Mouse (Mus musculus): ENCODE results near the gene Prpf6. TPM values are rescaled to one million over a fixed set of nuclear protein-coding genes. Genes with fewer than 3 reads are reported as not detected.
A peak's percentile ranks its signal among the peaks of the same experiment; 100 is the strongest.

Gene Prpf6
- total RNA-seq, 2 experiments from 2014 or later: 13.3 to 68.1 TPM

DNA sequence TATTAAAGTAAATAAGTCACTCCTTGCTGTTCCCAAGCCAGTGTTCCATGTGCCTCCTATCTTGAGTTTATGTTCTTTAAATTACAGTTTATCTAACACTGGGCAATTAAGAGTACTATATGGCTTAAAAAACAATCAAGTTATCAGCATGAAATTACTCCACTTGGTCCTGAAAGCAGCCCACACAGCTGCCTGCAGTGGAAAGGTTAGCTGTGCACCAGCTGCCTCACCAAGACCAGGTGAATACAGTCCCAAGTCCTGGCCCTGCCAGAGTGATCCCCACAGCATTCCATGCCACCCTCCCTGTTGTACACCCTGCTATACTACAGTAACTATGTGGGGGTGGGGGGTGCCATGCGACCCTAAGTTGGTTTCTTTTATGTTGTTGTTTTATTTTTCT, 61.9 kb downstream of the Prpf6 start:
- ATAC-seq (ENCODE audit: poor library complexity, severe bottlenecking): no peak

DNA sequence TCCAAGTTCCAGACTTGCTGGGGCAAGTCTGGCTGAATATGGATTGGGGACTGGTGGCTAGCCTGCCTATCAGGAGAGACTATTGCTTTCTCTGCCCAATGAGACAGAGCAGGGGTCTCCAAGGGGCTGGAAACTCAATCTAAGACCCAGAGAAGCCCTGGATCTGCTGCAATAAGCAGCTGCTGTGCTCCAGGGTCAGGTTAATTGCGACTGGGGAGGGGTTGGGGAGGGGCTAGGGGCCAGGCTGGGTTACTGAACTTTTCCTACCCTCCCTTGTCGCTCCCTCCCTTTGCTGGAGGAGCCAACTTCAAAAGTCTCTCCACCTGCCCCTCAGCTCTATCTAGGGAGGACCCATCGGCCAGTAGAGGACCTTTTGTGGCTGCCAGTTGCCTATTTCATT, 65.1 kb downstream of the Prpf6 start, which contains the start of gene Gm29797:
Gene Gm29797, plus strand, starts transcription at position 301 of the 400 bp plus-strand sequence.
- no peak for ATAC-seq (ENCODE audit: poor library complexity, severe bottlenecking)

DNA sequence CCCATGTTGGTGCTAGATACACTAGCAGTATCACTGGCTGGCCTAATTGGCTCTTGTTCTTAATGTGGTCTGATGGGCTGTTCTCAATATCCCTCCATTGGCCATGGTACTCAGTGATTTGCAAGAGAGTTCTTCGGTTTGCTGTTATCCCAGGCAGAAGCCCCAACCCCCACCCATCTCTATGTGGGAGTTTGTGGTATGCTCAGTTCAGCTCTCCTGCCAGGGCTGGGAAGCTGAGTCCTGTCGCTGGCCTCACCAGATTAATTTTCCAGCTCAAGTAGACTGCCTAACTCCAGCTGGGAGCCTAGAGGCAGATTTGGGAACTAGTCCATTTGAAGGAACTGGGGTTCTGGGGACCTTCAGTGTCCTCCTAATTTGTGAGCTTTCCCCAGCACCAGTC, 65.8 kb downstream of the Prpf6 start:
- ATAC-seq (ENCODE audit: poor library complexity, severe bottlenecking): no peak

DNA sequence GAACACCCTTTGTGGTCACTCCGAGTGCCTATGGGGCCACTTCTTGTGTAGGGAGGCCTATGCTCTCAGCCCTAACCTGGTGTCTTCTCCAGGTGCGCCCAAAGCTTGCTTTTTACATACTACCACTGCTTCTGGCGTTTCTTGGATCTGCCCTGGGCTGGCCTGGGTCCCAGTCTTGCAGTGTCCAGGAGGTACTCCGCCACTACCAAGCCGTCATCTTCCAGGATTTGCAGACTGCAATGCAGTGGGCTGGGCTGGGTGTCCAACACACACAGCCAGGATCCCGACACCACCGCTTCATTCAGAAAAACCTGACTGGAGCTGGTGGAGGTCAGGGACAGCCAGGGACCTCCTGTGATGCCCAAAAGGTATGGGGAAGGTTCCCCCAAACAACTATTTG, 66.9 kb downstream of the Prpf6 start:
- ATAC-seq (ENCODE audit: poor library complexity, severe bottlenecking): no peak

DNA sequence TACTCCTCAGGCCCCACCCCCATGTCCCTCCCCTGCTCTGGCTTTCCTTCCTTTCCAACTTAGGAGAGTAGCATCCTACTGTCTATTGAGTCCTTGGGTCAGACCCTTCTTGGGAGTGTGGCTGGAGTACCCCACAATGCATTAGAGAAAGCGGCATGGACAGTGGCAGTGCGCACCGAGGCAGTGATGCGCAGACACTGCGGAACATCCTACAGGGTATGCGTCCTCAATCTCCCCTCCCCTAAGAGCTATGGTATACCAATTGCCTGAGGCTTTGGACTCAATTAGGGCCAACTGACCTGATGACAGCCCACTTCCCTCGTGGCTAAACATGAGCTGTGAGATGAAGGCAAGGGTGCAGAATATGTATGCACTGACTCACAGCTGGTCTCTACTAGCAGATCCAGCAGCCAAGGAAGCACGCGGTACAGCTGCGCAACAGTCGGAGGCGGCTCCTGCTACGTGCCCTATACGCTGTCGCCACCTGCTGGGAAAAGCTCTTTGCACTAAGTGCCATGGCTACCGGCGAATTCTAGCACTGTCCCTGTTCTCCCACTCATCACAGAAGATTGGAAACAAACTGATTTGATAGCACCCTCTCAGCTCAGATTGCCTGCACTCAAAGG, 67.4 kb downstream of the Prpf6 start:
- ATAC-seq (ENCODE audit: poor library complexity, severe bottlenecking): peak; percentile 72

DNA sequence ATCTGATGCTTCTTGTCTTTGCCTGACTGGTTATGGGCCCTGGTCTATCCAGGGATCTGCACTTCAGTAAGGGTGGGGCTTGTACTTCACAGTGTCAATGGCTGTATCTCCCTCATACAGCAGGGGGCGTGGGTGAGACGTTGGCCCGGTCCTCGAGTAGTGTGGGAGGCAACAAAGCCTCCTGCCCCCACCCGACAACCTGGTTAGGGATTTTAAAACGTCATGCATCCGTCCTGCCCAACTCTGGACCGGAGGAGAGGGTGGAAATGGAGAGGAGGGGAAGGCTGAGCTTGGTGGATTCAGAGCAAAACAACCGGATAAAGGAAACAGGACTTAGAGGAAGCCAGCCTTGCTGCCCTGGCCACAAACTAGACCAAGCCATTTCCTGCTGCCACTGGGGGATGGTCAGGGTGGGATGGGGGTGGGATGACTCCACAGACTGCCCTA, 68.0 kb downstream of the Prpf6 start:
- peak; percentile 94 for ATAC-seq (ENCODE audit: poor library complexity, severe bottlenecking)

DNA sequence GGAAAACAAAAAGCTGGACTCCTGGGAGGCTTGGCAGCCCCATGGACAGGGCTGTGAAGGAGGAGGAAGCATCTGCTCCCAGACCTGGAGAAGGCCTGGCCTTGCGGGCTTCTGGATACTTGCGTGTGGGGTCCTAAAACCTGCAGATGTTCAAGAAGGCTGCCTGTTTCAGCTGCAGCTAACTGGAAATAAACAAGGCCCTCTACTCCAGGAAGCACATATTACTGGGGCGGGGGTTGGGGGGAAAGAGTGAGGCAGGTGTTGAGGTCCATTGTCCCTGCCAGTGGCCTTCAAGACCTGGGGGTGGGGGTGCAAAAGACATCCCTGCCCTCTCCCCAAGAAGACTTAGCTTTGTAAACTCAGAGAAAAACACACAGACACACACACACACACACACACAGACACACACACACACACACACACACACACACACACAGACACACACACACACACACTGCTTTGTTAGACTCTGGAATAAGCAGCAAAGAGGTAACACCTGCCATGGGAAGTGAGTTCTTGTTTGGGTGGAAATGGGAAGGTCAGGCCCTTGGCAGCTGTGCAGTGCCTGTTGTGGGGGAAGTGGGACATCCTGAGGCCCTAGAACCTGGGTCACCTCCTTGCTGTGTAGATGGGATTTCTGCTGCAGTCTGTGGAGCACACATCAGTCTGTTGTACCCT, 71.1 kb downstream of the Prpf6 start:
- ATAC-seq (ENCODE audit: poor library complexity, severe bottlenecking): no peak

DNA sequence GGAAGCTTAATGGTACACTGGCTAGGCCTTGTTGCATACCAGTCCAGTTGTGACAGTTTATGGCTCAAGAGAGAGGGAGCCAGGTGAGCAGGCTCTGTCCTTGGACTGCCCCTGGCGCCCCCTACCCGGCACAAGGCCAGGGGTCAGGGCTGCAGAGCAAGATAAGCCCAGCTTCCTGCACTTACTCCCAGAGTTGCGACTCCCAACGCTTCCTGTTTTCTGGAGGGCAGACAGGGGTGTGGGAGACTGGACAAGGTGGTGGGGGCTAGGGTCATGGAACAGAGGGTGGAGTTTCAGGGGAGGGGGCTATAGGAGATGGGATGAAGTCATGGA, 71.6 kb downstream of the Prpf6 start:
- ATAC-seq (ENCODE audit: poor library complexity, severe bottlenecking): no peak

DNA sequence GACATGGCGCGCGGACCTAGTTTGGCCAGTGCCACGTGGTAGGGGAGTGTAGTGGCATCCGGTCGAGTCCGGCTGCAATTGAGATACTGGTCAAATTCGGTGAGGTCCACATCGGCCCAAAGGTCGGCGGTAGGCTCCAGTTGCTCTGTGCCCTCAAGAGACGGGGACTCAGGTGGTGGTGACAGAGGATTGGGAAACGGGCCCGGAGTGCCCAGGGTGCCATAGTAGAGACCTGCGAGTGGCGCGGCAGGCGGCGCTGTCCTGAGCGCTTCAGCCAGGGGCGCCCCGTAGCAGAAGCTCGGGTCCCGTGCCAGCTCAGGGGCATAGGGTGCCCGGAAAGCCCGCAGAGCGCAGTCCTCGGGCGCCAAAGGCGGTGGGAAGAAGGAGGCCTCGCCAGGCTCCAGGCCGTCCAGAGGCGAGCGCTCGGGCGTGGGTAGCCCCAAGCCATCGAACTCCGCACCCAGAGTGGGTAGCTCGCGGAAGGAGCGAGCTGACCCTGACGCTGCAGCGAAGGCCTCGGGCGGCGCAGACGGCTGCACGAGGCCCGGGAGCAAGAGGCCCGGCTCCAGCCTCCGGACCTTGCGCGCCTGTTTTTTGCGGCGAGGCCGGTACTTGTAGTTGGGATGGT, 78.7 kb downstream of the Prpf6 start:
- ATAC-seq (ENCODE audit: poor library complexity, severe bottlenecking): peak; percentile 64

DNA sequence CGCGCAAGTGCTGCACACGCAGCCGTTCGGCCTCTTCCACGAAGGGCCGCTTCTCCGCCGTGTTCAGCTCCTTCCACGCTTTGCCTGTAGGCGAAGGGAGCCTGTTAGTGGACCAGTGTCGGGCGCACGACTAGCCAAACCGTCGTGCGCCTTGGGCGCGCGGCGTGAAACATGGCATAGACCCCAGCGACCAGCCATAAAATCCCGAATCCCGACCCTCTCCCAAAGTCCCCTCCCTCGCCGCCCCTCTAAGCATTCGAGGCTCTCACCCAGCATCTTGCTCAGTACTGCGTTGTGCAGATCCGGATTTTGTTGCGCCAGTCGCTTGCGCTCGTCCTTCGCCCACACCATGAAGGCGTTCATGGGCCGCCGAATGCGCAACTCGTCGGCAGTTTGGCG, 79.2 kb downstream of the Prpf6 start:
- ATAC-seq (ENCODE audit: poor library complexity, severe bottlenecking): no peak

DNA sequence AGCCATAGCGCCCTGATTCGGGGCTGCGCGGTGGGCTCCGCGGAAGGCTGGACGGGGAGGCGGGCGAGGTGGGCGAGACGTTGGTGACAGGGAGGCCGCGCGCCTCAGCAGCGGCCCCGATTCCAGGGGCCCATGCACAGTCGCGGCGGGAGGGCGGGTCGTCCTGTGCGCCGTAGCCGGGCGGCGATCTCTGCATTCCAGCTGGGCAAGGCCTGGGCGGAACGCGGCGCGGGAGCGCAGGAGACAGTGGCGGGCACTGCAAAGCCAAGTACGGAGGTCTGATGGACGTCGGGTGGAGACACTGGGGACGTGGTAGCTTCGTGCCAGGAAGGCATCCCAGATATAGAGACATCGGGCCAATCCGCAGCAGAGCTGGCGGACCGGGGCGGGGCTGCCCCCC, 79.7 kb downstream of the Prpf6 start, which contains the start of gene Sox18:
Gene Sox18, minus strand, starts transcription at position 315 of the 400 bp plus-strand sequence.
- ATAC-seq (ENCODE audit: poor library complexity, severe bottlenecking): no peak

DNA sequence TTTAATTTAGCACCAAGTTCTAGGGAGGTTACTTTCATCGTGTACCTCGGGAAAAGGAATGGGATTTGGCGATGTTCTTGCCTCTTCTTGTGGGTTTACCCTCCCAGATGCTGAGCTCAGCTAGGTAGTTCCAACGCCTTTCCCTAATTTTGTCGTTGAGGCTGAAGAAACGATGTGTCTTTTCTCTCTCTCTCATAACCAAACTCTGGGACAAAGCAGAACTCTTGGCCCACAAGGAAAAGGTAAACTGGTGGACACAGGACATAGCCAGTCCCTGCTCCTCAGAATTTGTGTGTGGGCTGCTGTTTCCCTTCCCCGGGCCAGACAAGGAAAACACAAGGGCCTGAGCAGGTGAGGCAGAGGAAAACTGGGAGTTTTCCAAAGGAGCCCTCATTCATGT, 80.3 kb downstream of the Prpf6 start:
- ATAC-seq (ENCODE audit: poor library complexity, severe bottlenecking): no peak

DNA sequence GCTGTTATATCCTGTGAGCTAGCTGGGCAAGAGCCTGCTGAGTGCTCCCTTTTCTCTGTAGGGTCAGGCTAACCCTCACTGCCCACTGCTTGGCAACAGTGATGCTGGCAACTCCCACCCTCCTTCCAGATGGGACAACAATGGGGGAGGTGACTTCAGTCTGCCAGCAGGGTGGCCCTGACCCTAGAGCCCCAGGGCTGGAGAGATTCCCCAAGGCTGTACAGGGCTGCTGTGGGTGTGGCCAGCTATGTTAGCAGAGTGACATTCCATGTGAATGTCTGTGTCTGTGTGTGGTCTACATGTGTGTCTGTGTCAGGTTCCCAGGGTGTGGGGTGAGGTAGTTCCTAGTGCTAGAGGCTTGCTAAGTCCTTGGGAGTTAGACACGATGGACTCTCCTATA, 81.8 kb downstream of the Prpf6 start:
- ATAC-seq (ENCODE audit: poor library complexity, severe bottlenecking): no peak

DNA sequence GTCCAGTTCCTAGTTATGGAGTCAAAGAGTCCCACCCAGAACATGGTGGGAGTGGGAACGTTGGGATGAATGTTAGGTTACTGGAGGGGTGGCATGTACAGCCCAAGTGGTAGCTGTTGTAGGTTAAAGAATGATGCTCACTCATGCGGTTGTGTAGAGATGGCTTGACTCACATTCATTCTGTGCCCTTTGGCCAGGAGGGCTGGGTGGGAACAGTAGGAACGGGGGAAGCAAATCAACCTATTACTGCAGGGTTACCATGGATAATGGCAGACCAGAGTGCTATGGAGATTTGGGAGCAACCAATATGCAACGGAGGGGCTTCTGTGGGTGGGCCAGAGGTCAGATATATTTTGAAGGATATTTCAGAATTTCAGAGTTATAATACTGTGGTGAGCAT, 83.3 kb downstream of the Prpf6 start:
- no peak for ATAC-seq (ENCODE audit: poor library complexity, severe bottlenecking)

DNA sequence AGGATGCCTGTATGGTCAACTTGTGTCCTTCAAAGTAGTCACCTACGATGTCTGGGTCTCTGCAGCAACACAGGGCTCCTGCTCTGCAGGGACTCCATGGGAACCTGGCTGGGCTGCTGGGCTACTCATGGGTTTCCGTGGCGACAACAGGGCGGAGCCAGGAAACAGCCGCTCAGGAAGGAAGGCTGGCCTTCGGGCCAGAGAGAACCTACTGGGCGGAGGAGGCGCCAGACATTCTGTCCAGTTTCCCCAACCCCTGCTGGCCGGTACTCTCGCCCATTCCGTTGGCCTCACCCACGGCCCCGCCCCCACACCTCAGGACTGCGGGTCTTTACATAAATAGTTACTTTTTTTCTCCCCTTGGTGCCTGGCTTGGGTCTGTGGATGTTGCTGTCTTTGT, 83.8 kb downstream of the Prpf6 start:
- ATAC-seq (ENCODE audit: poor library complexity, severe bottlenecking): peak; percentile 59

DNA sequence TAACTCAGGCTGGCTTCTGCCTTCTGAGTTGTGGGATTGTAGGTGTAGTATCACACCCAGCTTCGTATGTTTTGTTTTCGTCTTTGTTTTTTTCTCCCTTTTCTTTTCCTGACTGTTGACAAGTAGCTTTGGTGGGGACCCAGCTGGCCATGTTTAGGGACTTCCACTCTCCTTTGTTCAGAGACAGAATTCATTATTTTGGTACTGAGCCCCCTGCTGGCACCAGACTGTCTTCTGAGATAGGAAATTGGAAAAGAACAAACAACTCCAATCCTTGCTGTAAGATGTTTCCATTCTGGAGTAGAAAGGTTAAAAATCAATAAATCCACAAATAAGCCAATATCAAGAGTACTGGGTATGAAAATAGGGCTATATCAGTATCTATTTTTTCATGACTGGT, 84.8 kb downstream of the Prpf6 start:
- no peak for ATAC-seq (ENCODE audit: poor library complexity, severe bottlenecking)

DNA sequence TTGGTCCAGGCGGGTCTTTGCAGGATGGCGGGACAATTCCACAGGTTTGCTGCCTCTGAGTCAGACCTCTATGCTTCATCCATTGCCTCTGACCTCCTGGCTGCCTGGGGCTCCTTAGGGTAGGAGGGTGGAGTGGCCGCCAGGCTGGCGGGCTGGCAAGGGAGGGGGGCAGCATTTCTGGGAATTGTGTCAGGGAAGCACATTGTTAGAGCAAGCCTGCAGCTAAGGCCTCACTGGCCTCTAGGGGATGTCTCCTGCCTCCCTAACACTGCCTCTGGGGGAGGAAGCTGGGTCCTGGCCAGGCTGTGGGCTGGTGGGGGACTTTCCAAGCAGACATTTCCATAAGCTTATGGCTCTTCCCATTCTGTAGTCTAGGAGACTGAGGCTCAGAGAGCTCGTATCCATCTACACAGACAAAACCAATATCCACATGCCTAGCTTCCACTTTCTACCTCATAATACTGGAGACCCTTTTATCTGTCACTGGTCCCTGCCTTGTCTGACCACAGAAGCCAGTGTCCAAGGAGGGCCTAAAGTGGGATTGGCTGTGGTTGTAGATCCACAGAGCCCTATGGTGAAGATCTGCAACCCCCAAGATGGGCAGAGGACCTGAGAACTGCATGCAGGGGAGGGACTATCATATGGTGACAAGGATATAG, 85.6 kb downstream of the Prpf6 start:
- ATAC-seq (ENCODE audit: poor library complexity, severe bottlenecking): no peak

DNA sequence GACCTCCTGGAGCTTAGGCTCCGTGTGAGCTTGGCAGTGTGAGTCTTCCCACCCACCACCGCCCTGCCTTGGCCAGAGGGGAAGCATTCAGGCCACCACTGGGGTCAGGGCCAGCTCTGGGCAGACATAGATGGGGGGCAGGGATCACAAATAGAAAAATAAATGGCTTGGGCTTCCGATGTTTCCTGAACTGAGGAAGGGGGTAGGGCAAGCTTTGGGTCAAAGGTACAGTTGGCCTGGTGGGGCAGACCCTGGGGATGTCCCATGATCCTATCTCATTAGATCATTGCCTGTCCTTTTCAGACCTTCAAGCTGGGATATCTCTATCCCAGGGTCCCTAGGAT, 86.1 kb downstream of the Prpf6 start:
- no peak for ATAC-seq (ENCODE audit: poor library complexity, severe bottlenecking)

DNA sequence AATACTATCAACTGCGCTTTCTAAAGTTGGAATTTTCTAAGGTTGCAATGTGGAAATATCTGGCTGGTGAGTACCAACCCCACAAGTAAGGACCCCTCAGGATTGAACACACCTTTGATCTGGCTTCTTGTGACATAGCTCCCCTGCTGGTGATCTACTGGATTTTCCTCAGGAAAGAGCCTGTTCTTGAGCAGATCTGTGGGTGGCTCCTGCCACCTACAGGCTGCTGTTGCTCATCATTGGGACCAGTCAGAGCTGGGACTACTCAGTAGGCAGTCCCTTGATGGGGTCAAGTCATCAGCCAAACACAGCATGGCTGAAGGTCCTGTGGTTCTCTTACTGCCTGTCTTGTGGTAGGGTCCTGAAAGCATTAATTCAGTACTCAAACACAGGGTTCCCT, 87.1 kb downstream of the Prpf6 start:
- ATAC-seq (ENCODE audit: poor library complexity, severe bottlenecking): peak; percentile 67

DNA sequence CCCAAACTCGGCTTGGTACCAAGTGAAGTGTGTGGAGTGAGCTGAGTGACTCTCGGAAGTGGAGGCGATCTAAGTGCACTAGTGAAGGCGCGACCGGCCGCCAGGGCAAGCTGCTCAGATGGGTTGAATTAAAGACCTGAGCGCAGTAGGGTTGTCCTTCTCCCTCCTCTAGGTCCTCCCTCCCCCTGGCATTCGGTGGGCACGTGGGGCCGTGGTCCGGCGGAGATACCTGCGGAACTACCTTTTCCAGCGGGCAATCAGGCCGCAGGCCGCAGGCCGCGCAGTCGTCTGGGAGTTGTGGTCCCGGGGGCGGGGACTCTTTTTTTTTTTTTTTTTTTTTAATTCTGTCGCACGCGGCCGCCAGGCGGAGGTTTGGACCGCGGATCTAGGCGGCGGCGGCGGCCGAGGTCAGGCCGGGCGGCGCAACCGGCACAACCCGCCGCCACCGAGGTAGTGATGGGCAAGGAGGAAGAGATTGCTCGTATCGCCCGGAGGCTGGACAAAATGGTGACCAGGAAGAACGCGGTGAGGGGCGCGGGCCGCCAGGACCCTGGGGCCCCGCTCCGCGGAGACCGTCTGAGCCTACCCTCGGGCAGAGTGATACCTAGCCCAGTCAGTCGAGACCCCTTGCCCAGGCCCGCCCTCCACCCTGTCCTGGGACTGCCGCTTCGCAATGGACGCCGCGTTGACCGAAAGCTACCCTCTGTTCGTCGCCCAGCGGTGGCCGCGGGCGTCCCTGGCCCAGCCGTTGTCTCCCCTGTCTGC, 88.5 kb downstream of the Prpf6 start, which contains the start of gene Tcea2:
Gene Tcea2, plus strand, starts transcription at position 360 of the 765 bp plus-strand sequence.
- peak; percentile 64 for ATAC-seq (ENCODE audit: poor library complexity, severe bottlenecking)

DNA sequence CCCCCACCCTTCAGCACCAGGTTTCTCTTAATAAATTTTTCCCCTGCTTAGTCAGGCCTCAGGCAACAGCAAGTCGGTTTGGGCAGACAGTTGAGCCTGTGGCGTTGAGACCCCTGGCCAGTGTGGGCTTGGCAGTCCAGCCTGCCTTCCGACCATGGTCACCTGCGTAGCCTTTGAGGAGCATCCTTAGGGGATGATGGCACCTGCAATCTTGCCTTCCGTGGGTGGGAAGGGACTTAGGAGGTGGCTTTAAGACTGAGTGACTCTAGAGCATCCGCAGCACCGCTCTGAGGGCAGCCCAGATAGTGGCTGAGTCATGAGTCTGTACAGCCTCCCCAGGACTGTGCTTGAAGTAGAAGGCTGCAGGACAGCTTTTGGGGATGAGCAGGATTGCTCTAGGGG, 89.0 kb downstream of the Prpf6 start:
- ATAC-seq (ENCODE audit: poor library complexity, severe bottlenecking): peak; percentile 6; the same call in 1 of the 2 replicates

All from megakaryocyte, adult 5-6 weeks (primary cell).